Mouse (Mus musculus) monocyte, adult 5-6 weeks (primary cell): Measurements from ENCODE around the gene Fbxl7. TPM values are rescaled to one million over a fixed set of nuclear protein-coding genes. Genes with fewer than 3 reads are reported as not detected.

Experiments used
- ATAC-seq: fragments of 153-309, 156-312 bp; replicated peaks from 2 replicates; pipeline ENCODE4 v1.8.0; 2017; ENCODE audit warnings: mild to moderate bottlenecking; ENCODE audit not compliant: low TSS enrichment, insufficient number of reproducible peaks, severe bottlenecking, poor library complexity, low FRiP score
- total RNA-seq: library from RNA; stranded (forward); fragments of 200-1000, 200-491, 200-594 nt; gene quantifications from 3 replicates; pipeline ENCODE4 v1.2.3, GENCODE M21; 2017

The Fbxl7 gene
- total RNA-seq, 1 experiment from 2014 or later, result not detected

DNA sequence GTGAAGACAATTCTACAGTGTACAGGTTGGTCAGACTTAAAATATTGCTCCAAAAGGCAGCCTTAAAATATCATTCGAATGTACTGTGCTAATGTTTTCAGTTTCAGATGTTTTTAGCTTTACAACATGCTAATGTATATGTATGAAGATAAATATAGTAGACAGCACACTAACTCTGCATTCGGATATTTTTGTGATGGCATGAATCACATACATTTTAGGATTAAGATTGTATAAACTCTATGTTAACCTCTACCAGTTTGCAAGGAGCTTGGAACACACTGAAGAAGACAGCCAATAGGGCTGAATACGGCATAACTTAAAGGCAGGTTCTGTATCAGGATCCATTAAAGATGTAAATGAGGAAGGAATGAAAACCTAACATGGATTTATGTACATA lies 299.1 kb downstream of the Fbxl7 start:
- no peak for ATAC-seq

DNA sequence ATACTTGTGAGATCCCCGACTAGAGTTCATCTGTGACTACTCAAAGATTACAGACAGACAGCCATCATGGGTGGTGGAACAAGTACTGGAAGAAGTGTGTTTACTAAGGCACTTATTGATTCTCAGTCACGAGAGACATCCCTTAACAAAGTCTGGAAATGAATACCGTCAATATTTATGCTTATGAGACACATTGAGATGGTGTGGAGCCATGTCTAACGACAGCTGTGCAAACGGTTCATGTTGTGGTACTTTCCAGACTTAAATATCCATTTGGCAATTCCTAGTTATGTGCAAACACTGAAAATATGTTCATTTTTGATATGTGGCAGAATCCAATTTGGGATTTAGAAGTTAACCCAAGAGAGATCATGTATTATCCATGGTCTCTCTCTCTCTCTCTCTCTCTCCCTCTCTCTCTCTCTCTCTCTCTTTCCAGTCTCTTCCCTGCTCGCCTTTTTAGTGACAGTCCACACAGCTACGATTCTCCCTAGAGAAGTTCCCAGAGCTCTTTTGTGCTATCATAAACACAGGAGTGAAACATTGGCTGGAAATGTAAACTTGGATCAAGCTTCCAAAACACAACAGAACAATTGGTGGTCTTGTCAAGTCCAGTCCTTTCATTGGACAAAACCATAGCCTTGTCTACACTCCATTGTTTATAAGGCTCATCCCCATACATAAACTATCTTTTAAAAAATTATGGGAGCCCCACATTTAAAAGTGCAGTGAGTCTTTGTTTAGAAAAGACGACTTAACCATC lies 315.3 kb downstream of the Fbxl7 start:
- ATAC-seq, result no peak

DNA sequence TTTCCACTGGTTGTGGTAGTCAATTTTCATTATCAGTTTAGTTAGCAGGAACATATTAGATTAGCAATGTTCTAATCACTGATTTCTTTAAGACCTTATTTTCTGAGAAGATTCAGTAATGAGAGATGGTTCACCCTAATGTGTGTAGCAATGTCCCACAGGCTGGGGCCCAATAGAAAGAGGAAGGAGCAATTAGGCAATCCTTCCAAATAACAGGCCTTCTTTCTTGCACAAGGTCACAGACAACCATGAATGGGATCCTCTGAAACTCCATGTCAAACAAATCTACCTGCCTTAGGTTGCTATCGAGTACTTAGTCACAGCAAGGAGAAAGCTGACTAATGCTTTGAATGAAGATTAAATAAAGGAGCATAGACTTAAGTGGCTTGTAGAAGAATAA lies 316.9 kb downstream of the Fbxl7 start:
- ATAC-seq, result no peak

DNA sequence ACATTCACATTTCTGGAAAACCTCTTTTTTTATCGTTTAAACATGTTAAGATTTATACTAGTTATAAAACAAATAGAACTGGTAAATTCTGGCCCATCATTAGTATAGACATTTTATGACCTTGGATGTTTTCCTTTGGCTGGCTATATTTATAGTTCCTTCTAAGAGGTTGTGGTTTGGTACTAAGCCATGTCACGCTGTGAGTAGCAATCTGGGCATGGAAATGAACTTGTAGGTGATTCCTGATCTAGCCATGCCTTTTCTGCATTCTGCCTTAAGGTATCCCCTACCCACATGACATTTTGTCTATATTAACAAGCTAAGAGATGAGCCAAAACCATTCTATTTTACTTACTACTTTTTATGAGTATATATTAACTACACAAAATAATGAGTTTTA lies 329.3 kb downstream of the Fbxl7 start:
- ATAC-seq, result no peak

DNA sequence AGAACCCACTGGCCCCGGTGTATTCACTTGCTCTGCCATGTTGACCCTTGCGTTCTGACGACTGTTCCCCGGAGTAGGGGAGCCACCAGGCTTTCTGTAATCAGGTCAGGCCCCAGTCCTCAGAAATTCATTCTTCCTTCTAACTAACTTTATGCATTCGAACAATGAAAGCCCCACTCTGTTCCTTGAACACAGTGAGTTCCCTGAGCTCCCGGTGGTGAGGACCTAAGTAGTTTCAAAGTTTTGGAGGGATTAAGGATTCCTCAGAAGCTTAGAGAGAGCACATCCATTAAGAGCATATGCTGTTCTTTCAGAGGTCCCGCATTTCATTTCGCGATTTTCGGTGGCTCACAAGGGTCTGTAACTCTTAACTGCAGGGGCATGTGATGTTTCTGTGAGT lies 341.8 kb downstream of the Fbxl7 start:
- ATAC-seq, result no peak

DNA sequence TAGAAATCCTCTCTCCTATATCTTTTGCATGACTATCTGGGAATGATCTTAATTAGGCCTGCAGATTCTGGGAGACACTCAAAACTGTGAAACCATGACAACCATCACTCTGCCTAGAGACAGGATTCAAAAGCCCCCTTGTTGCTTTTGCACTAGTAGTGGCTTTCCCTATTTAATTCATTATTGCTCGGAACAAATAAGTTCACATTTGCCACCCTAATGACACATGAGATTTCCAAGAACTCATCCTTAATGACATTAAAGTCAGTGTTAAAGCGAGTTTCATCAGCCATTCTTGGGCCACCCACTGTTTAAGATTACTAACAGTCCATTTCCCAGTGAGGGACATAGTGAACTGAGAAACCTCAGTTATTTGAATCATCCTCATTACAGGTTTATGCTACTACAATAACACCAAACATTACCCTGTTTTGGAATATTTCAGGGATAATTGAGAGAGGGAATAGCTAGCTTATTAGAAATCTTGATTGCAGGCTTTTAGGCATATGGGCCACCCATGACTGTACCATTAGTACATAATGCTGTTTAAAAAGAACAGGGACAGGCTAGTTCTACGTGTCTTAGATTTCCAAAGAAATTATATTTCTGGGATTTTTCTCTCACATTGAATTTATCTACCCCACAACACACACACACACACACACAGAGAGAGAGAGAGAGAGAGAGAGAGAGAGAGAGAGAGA lies 361.2 kb downstream of the Fbxl7 start:
- ATAC-seq, result no peak

DNA sequence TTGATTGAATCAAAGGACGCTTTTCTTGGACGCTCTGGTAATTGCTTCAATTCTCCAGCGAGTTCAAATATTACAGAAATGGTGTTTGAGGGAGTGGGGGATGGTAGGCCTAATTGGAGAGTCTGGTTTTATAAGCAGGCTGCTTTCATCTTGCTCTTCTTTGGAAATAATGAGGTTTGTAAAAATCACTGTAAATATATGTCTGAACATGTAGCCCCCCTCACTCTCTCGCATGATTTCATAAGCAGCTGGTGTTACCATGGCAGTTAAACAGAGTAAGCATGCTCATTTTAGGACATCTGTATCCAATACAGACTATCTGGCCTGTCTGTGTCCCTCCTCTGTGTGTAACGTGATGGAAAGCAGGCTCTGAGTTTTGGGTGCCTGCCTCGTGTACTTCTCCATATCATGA lies 376.2 kb downstream of the Fbxl7 start:
- ATAC-seq, result no peak

DNA sequence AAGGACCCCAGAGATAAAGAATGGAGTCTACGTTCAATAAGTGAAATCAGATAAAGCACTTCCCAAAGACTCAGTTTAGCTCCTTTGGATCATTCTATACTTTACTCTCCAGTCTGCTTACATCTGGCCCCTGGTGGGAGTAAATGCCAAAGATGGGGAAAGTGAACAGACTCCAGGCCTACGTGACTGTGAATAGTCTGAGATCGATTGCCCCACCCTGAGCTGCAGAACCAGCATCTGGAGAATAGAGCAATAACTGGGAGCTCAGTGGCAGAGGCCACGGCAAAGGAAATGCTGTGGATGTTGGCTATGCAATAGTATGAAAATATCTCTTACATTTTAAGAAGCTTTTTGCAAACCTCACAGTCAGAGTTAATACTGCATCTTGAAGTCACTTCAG lies 394.4 kb downstream of the Fbxl7 start:
- ATAC-seq, result no peak
